Mouse (Mus musculus) layer of hippocampus, adult 18-20 months (tissue): ENCODE measurements around the gene Tsga8. TPM values are rescaled to one million over a fixed set of nuclear protein-coding genes. Genes with fewer than 3 reads are reported as not detected.

Experiments
- DNase-seq, 2 experiments: peaks; one replicate each; pipeline ENCODE4 v3.0.0; 2022; ENCODE audit warnings: low spot score in 2 of 2
- long read RNA-seq: library from polyadenylated mRNA; stranded (forward); transcript quantifications from one replicate; pipeline ENCODE4 v2.0.0, GENCODE M21; 2021
- total RNA-seq, 2 experiments: library from RNA; stranded (reverse); gene quantifications; 2 replicates each; pipeline ENCODE4 v1.2.3; 2021

The Tsga8 gene
- not detected for total RNA-seq
- long read RNA-seq: 0 reads

- DNase-seq: no peak
Measured at GRCm38 (mm10) chrX:83487598-83487997, at the start of gene Tsga8. TSS of gene Tsga8 (minus strand) at chrX:83487924.
